Mouse (Mus musculus): ENCODE results near the gene Rnf26.

Gene Rnf26

GRCm38 (mm10) chr9:44075996-44076763 lies 37.1 kb downstream of the Rnf26 start:
- no peak for DNase-seq (ENCODE audit: low spot score in 2 of 2)

DNA sequence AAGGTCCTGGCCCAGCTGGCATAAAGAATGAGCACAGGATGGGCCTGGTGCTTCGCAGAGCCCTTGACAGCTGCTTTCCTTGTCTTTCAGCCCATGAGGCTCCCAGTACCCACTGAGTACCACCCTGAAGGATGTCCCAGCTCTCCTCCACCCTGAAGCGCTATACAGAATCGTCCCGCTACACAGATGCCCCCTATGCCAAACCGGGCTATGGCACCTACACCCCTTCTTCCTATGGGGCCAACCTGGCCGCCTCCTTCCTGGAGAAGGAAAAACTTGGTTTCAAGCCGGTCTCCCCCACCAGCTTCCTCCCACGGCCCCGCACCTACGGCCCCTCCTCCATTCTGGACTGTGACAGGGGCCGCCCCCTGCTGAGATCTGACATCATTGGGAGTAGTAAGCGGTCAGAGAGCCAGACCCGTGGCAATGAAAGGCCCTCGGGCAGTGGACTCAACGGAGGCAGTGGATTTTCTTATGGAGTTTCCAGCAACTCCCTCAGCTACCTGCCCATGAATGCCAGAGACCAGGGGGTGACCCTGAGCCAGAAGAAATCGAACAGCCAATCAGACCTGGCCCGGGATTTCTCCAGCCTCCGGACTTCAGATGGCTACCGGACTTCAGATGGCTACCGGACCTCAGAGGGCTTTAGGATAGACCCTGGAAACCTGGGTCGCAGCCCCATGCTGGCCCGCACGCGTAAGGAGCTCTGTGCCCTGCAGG lies 37.9 kb downstream of the Rnf26 start:
- no peak for DNase-seq (ENCODE audit: low spot score in 2 of 2)

DNA sequence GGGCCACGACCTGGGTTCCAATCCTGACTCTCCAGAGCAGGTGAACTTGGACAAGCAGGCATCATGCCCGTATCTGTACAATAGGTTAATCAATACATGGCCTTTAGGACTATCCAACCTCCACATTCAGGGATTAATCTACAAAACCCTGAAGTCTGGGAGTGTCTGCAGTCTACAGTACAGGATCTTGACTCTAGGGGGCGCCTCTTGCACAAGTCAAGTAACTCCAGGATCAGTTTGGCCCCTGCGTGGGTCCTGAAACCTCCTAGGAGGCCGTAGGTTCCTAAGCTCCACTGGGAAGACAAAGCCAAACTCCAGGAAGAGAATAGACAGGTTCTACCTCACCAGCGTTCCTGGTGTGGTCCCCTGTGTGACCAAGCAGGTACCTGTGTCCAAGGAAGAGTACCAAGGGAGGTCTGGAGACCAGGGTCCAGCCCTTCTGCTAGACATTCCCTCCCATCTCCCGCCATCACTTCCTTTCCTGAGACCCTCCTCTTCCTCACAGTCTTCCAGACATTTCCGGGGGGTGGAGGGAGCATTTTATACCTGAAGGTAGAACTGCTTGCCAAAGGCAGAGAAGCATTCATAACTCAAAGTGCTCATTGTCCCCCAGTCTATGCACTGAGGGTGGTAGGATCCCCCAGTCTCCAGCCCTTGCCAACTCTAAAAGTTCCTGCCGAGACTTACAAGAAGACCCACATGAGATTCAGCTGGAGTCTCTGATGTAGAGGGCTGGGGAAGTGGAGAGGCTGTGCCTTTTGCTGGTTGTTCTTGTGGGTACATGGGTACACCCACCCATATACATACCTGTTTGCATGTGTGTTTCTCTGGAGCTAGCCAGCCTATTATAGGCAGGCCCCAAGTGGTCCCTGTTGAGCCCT lies 38.7 kb downstream of the Rnf26 start:
- DNase-seq (ENCODE audit: low spot score in 2 of 2): no peak

GRCm38 (mm10) chr9:44073115-44073514 lies 40.2 kb downstream of the Rnf26 start:
- DNase-seq (ENCODE audit: low spot score in 2 of 2): no peak

GRCm38 (mm10) chr9:44072599-44072915 lies 40.8 kb downstream of the Rnf26 start:
- DNase-seq (ENCODE audit: low spot score in 2 of 2): peak in 1 of 2 experiments; percentile 29

DNA sequence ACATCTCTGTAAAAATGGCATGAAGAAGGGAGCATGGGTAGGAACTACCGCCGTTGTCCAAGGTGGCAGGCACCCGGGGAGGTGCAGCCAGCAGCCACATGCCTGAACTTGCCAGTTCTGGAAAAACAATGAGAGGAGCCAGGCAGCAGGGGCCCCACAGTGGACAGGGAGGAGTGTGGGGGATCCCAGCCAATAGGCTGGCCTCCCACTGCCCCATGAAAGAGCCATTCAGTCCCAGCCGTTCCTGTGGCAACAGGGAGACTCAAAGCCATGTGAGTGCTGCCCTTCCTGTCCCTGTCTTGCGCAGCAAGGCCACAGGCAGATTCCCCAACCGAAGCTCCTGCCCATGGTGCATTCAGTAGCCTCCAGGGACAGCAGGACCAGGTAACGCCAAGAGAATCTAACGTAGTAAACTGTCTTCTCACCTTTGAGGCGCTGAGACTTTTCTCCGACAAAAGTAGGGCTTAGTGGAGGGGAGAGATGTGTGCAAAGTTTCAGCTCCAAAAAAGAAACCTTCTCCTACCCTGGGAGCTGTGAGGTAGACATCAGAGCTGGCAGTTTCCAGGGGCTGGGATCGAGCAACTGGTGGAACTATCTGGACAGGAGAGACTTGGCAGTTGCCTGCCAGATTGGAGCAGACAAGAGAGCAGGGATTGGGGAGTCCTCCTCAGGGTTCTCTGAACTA lies 41.3 kb downstream of the Rnf26 start:
- peak in 1 of 2 experiments; percentile 44 for DNase-seq (ENCODE audit: low spot score in 2 of 2)

- peak in 1 of 2 experiments; percentile 5 for DNase-seq (ENCODE audit: low spot score in 2 of 2)
Measured at GRCm38 (mm10) chr9:44070844-44071231, 42.5 kb downstream of the Rnf26 start.

GRCm38 (mm10) chr9:44070113-44070843 lies 43.0 kb downstream of the Rnf26 start:
- DNase-seq (ENCODE audit: low spot score in 2 of 2): peak in 1 of 2 experiments; percentile 5

- DNase-seq (ENCODE audit: low spot score in 2 of 2): no peak
Measured at GRCm38 (mm10) chr9:44069252-44069651, 44.1 kb downstream of the Rnf26 start.

GRCm38 (mm10) chr9:44067960-44068330 lies 45.4 kb downstream of the Rnf26 start:
- DNase-seq (ENCODE audit: low spot score in 2 of 2): no peak

DNA sequence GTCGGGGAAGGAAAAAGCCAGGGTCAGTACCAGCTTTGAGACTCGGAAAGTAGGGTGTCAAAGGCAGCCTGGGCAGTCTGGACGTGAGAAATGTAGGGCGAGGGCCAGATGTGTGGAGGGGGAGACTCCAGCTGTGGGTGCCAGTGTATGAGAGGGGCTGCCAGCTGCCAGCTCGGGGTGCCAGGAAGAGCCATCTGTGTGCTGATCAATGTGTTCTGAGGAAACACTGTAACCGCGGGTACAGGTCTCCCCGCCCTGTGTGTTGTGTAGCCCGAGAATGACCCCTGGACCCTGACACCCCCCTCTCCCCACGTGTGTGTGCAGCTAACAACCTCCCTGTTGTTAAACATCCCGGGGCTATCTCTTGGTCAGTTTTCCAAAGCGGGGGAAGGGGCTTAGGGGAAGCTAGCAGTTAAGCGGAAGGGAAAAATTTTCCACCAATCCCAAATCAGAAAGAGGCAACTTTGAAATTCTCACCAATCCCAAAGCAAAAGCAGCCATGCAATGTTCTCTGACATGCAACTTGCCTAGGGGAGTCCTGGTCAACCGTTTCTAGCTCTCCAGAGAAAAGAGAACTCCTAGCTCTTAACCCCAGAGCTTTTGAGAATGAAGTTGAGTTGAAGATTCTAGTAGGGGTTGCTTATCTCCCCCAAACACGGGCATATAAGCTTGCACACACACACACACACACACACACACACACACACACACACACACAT lies 45.9 kb downstream of the Rnf26 start:
- no peak for DNase-seq (ENCODE audit: low spot score in 2 of 2)

DNA sequence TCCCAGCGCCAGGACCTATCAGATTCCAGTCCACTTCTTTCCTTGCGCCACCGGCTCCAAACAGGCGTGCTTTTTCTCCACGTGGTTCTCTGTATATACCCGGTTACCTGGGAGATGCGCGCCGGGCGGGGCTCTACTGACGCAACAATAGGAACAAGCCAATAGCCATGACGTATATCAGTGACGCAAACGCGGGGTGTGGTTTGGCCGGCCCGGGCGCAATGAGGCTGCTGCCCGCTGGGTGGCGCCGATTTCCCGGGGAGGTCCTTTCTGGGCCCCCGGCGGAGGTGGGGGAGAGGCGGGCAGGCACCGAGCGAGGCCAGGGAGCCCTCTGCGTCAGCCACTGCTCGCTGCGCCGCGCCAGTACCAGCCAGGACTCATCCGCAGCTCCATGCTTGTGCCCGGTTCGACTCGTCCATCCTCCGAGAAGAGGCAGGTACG lies 46.5 kb downstream of the Rnf26 start, which contains the start of gene Usp2:
Gene Usp2, plus strand, starts transcription at position 237 of the 441 bp plus-strand sequence.
- peak; percentile 99 for DNase-seq (ENCODE audit: low spot score in 2 of 2)

- no peak for DNase-seq (ENCODE audit: low spot score in 2 of 2)
Measured at GRCm38 (mm10) chr9:44065177-44065576, 48.1 kb downstream of the Rnf26 start.

DNA sequence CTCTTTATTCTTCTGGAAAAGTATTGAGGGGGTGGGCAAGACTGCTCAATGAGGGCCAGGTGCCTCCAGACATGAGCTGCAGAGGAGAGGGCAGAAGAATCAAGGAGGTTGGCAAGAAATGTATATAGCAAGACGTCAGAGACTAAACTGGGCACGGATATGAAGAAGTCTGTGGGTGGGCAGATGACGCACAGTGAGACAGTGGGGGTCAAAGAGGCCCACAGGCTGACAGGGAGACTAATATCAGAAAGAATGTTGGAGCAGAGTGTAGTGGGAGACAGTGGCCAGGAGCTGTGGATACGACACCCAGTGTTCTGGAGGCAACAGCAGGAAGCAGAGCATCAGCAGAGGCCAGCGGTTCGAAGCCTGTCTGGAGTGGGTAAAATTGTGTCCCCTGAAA lies 54.7 kb downstream of the Rnf26 start:
- no peak for DNase-seq (ENCODE audit: low spot score in 2 of 2)

GRCm38 (mm10) chr9:44053936-44054335 lies 59.4 kb downstream of the Rnf26 start:
- no peak for DNase-seq (ENCODE audit: low spot score in 2 of 2)

DNA sequence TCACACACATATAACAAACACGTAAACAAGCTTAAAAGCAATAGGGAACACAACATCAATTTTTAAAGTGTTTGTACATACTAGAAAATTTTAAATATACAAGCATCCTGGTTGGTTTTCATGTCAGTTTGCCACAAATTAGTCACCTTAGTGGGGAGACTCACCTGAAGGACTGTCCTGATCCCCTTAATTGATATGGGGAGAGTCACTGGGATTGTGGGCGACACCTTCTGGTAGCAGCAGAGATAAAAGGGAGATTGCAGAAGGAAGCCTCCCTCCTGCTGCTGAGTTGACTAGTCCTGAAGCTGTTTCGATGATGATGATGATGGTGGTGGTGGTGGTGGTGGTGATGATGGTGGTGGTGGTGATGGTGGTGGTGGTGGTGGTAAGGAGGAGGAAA lies 60.5 kb downstream of the Rnf26 start:
- DNase-seq (ENCODE audit: low spot score in 2 of 2): no peak

- no peak for DNase-seq (ENCODE audit: low spot score in 2 of 2)
Measured at GRCm38 (mm10) chr9:44049381-44050165, 63.7 kb downstream of the Rnf26 start.

DNA sequence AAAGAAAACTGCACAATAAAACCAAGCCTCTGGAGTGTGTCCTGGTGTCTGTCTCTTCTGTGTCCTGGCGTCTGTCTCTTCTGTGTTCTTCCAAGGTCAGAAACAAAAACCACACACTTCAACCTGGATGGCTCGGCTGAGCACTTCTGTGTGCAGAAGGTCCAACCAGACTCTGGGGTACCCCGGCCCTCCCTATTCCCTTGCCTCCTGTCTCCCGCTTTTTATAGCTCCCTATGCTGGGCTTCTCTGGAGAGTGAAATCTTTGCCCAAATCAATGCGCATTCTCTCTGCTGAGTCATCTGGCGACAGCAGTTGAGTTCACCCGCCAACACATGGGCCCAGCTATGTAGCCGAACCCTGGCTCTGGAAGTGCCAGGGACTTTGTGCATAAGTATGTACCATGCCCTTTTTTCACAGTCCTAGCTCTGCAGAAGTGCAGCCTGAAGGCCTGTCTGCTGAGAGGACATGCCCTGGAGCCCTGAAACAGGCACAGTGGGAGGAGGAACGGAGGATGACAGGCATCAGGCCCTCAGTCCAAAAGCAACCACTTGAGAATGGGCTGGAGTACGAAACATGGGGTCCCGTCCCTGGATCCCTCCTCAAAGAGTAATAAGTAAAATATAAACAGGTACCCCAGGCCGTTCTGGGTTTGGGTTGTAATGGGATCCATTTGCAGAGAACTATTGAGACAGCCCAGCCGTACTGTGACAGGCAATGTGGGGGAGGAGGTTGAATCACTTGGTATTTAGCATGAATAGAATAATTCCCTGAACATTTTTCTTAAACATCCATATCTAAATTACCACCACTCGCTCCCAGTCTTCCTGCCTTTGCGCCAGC lies 64.6 kb downstream of the Rnf26 start:
- DNase-seq (ENCODE audit: low spot score in 2 of 2): no peak

Data from frontal cortex, postnatal 10 days (tissue).